Mouse (Mus musculus): ENCODE data around the gene Slc4a1.

DNA sequence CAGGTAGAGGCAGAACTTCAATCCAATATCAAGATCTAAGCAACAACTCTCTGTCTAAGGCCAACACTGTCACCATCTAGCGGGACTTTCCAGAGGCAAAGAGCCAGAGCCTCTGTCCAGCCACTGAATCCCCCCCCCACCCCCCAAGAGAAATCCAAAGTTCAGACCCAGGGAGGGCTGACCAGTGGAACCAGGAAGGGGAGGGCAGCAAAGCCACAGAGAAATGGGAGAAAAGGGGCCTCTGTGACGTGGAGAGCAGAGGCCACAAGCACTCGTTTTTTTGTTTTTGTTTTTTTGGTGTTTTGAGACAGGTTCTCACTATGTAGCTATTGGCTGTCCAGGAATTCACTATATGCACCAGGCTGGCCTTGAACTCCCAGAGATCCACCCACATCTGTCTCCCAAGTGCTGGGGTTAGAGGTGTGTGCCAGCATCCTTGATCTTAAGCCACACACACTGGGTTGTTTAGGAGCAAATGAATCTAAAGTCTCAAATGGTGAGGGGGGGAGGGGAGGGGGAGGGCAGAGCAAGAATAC lies 43.9 kb upstream of the Slc4a1 start:
- TF ChIP-seq CTCF (IDR thresholded peaks at IDR 0.05; ENCODE audit: borderline replicate concordance, extremely low read depth, insufficient read depth, insufficient read length) (no peak), POLR2A (IDR thresholded peaks at IDR 0.05; ENCODE audit: borderline replicate concordance, extremely low read depth, insufficient read depth, insufficient read length, poor library complexity, severe bottlenecking) (no peak)

Measured in brain, embryonic 14.5 days (tissue).